Mouse (Mus musculus) heart, adult 9 months (tissue): ENCODE data around the gene Ezh1.

Experiments
- DNase-seq, 2 experiments: peaks; one replicate each; pipeline ENCODE4 v3.0.0; 2022; ENCODE audit warnings: low spot score in 2 of 2

The Ezh1 gene

GRCm38 (mm10) chr11:101200986-101201385 is 25.3 kb downstream of the Ezh1 start:
- DNase-seq, result no peak

- DNase-seq, result no peak
These were observed 26.7 kb downstream of the Ezh1 start for GRCm38 (mm10) chr11:101199555-101199954.

- no peak for DNase-seq
These were observed 30.1 kb downstream of the Ezh1 start for GRCm38 (mm10) chr11:101196175-101196574.

GRCm38 (mm10) chr11:101195571-101195970 is 30.7 kb downstream of the Ezh1 start:
- no peak for DNase-seq

- DNase-seq, result no peak
These were observed 31.2 kb downstream of the Ezh1 start for GRCm38 (mm10) chr11:101195101-101195500.

GRCm38 (mm10) chr11:101194643-101195042 is 31.6 kb downstream of the Ezh1 start:
- DNase-seq, result no peak

GRCm38 (mm10) chr11:101194137-101194536 is 32.1 kb downstream of the Ezh1 start:
- no peak for DNase-seq

GRCm38 (mm10) chr11:101193076-101193475 is 33.2 kb downstream of the Ezh1 start:
- no peak for DNase-seq

GRCm38 (mm10) chr11:101192646-101193045 is 33.6 kb downstream of the Ezh1 start:
- no peak for DNase-seq

- DNase-seq, result no peak
These were observed 34.3 kb downstream of the Ezh1 start for GRCm38 (mm10) chr11:101191919-101192470.

GRCm38 (mm10) chr11:101190913-101191907 is 35.1 kb downstream of the Ezh1 start:
- DNase-seq, result no peak

GRCm38 (mm10) chr11:101190181-101190912 is 35.9 kb downstream of the Ezh1 start:
- no peak for DNase-seq

GRCm38 (mm10) chr11:101189495-101190180 is 36.6 kb downstream of the Ezh1 start:
- peak; percentile 83 to 84 for DNase-seq

GRCm38 (mm10) chr11:101188166-101188805 is 38.0 kb downstream of the Ezh1 start:
- DNase-seq, result no peak

GRCm38 (mm10) chr11:101187541-101187940 is 38.7 kb downstream of the Ezh1 start:
- DNase-seq, result no peak

GRCm38 (mm10) chr11:101186526-101187247 is 39.6 kb downstream of the Ezh1 start:
- DNase-seq, result no peak

GRCm38 (mm10) chr11:101185441-101185840 is 40.8 kb downstream of the Ezh1 start:
- DNase-seq, result no peak

GRCm38 (mm10) chr11:101184984-101185383 is 41.3 kb downstream of the Ezh1 start:
- DNase-seq, result no peak

GRCm38 (mm10) chr11:101182771-101183517 is 43.3 kb downstream of the Ezh1 start:
- no peak for DNase-seq

GRCm38 (mm10) chr11:101181961-101182360 is 44.3 kb downstream of the Ezh1 start:
- DNase-seq, result no peak
